Mouse (Mus musculus): ENCODE data around the gene Rwdd3. TPM values are rescaled to one million over a fixed set of nuclear protein-coding genes. Genes with fewer than 3 reads are reported as not detected.

The Rwdd3 gene
- polyA plus RNA-seq, 1 experiment from 2014 or later, result 5.1 TPM

- H3K27me3 ChIP-seq (replicated peaks; ENCODE audit: insufficient read depth, low read length), result no peaks in the 10 kb centered on the region
- H3K9me3 ChIP-seq (ENCODE audit: low read length), result no peaks in the 10 kb centered on the region
- no peak for TF ChIP-seq CTCF (IDR thresholded peaks at IDR 0.05)
- TF ChIP-seq EP300 (IDR thresholded peaks at IDR 0.05), result no peak
- no peak for DNase-seq (ENCODE audit: low spot score)
- no peak for ATAC-seq
- no peak overlapping the region for H3K4me2 ChIP-seq (replicated peaks; ENCODE audit: low read depth, low read length)
- no peak overlapping the region for H3K9ac ChIP-seq (replicated peaks; ENCODE audit: low read depth)
- H3K4me3 ChIP-seq (ENCODE audit: low read depth, low read length), result no peak overlapping the region
- WGBS, result 80% methylated on average over 5 of the region's 5 CpGs
- H3K27ac ChIP-seq (ENCODE audit: low read length), result no peak overlapping the region
- H3K36me3 ChIP-seq (ENCODE audit: insufficient read depth, low read length), result no peaks in the 10 kb centered on the region
- H3K4me1 ChIP-seq (ENCODE audit: insufficient read depth, low read depth, low read length), result no peaks in the 10 kb centered on the region
These were observed 45.0 kb downstream of the Rwdd3 start for GRCm38 (mm10) chr3:121126476-121126875.

GRCm38 (mm10) chr3:121121072-121121471, 50.4 kb downstream of the Rwdd3 start:
- Histone ChIP-seq H3K9me3 (ENCODE audit: low read length) (no peaks in the 10 kb centered on the region), H3K9ac (replicated peaks; ENCODE audit: low read depth) (no peak overlapping the region), H3K4me3 (ENCODE audit: low read depth, low read length) (no peak overlapping the region), H3K36me3 (ENCODE audit: insufficient read depth, low read length) (no peaks in the 10 kb centered on the region), H3K4me2 (replicated peaks; ENCODE audit: low read depth, low read length) (no peak overlapping the region), H3K27ac (ENCODE audit: low read length) (no peak overlapping the region), H3K27me3 (replicated peaks; ENCODE audit: insufficient read depth, low read length) (no peaks in the 10 kb centered on the region), H3K4me1 (ENCODE audit: insufficient read depth, low read depth, low read length) (no peaks in the 10 kb centered on the region)
- ATAC-seq, result no peak
- no peak for DNase-seq (ENCODE audit: low spot score)
- no peak for TF ChIP-seq EP300 (IDR thresholded peaks at IDR 0.05)
- TF ChIP-seq CTCF (IDR thresholded peaks at IDR 0.05), result no peak
- WGBS, result 84% methylated on average over 5 of the region's 5 CpGs

GRCm38 (mm10) chr3:121116590-121116989, 54.9 kb downstream of the Rwdd3 start:
- 52% methylated on average over 13 of the region's 13 CpGs for WGBS
- H3K27me3 ChIP-seq (replicated peaks; ENCODE audit: insufficient read depth, low read length), result no peaks in the 10 kb centered on the region
- H3K9me3 ChIP-seq (ENCODE audit: low read length), result no peaks in the 10 kb centered on the region
- H3K4me1 ChIP-seq (ENCODE audit: insufficient read depth, low read depth, low read length), result no peaks in the 10 kb centered on the region
- no peak overlapping the region for H3K9ac ChIP-seq (replicated peaks; ENCODE audit: low read depth)
- no peaks in the 10 kb centered on the region for H3K36me3 ChIP-seq (ENCODE audit: insufficient read depth, low read length)
- no peak for DNase-seq (ENCODE audit: low spot score)
- no peak overlapping the region for H3K27ac ChIP-seq (ENCODE audit: low read length)
- no peak overlapping the region for H3K4me2 ChIP-seq (replicated peaks; ENCODE audit: low read depth, low read length)
- no peak overlapping the region for H3K4me3 ChIP-seq (ENCODE audit: low read depth, low read length)
- TF ChIP-seq EP300 (IDR thresholded peaks at IDR 0.05) (no peak), CTCF (IDR thresholded peaks at IDR 0.05) (no peak)
- ATAC-seq, result no peak

GRCm38 (mm10) chr3:121116067-121116466, 55.4 kb downstream of the Rwdd3 start:
- Histone ChIP-seq H3K27ac (ENCODE audit: low read length) (no peak overlapping the region), H3K27me3 (replicated peaks; ENCODE audit: insufficient read depth, low read length) (no peaks in the 10 kb centered on the region), H3K4me3 (ENCODE audit: low read depth, low read length) (no peak overlapping the region), H3K9ac (replicated peaks; ENCODE audit: low read depth) (no peak overlapping the region), H3K4me1 (ENCODE audit: insufficient read depth, low read depth, low read length) (no peaks in the 10 kb centered on the region), H3K4me2 (replicated peaks; ENCODE audit: low read depth, low read length) (no peak overlapping the region), H3K9me3 (ENCODE audit: low read length) (no peaks in the 10 kb centered on the region), H3K36me3 (ENCODE audit: insufficient read depth, low read length) (no peaks in the 10 kb centered on the region)
- DNase-seq (ENCODE audit: low spot score) (no peak), ATAC-seq (no peak)
- WGBS, result 68% methylated on average over 5 of the region's 5 CpGs
- TF ChIP-seq CTCF (IDR thresholded peaks at IDR 0.05), result no peak
- TF ChIP-seq EP300 (IDR thresholded peaks at IDR 0.05), result no peak

- no peak overlapping the region for H3K4me2 ChIP-seq (replicated peaks; ENCODE audit: low read depth, low read length)
- 84% methylated on average over 8 of the region's 8 CpGs for WGBS
- no peak overlapping the region for H3K9ac ChIP-seq (replicated peaks; ENCODE audit: low read depth)
- H3K27me3 ChIP-seq (replicated peaks; ENCODE audit: insufficient read depth, low read length), result no peaks in the 10 kb centered on the region
- no peak for TF ChIP-seq EP300 (IDR thresholded peaks at IDR 0.05)
- no peak for TF ChIP-seq CTCF (IDR thresholded peaks at IDR 0.05)
- no peak overlapping the region for H3K27ac ChIP-seq (ENCODE audit: low read length)
- no peaks in the 10 kb centered on the region for H3K36me3 ChIP-seq (ENCODE audit: insufficient read depth, low read length)
- DNase-seq (ENCODE audit: low spot score) (no peak), ATAC-seq (no peak)
- no peaks in the 10 kb centered on the region for H3K4me1 ChIP-seq (ENCODE audit: insufficient read depth, low read depth, low read length)
- no peaks in the 10 kb centered on the region for H3K9me3 ChIP-seq (ENCODE audit: low read length)
- H3K4me3 ChIP-seq (ENCODE audit: low read depth, low read length), result no peak overlapping the region
These were observed 60.4 kb downstream of the Rwdd3 start for GRCm38 (mm10) chr3:121111068-121111467.

- TF ChIP-seq EP300 (IDR thresholded peaks at IDR 0.05) (no peak), CTCF (IDR thresholded peaks at IDR 0.05) (no peak)
- H3K9ac ChIP-seq (replicated peaks; ENCODE audit: low read depth), result no peak overlapping the region
- DNase-seq (ENCODE audit: low spot score), result no peak
- H3K36me3 ChIP-seq (ENCODE audit: insufficient read depth, low read length), result no peaks in the 10 kb centered on the region
- H3K9me3 ChIP-seq (ENCODE audit: low read length), result no peaks in the 10 kb centered on the region
- no peaks in the 10 kb centered on the region for H3K4me1 ChIP-seq (ENCODE audit: insufficient read depth, low read depth, low read length)
- ATAC-seq, result no peak
- no peak overlapping the region for H3K27ac ChIP-seq (ENCODE audit: low read length)
- no peaks in the 10 kb centered on the region for H3K27me3 ChIP-seq (replicated peaks; ENCODE audit: insufficient read depth, low read length)
- H3K4me3 ChIP-seq (ENCODE audit: low read depth, low read length), result no peak overlapping the region
- no peak overlapping the region for H3K4me2 ChIP-seq (replicated peaks; ENCODE audit: low read depth, low read length)
- 81% methylated on average over 7 of the region's 7 CpGs for WGBS
These were observed 61.1 kb downstream of the Rwdd3 start for GRCm38 (mm10) chr3:121110430-121110829.

- ATAC-seq (no peak), DNase-seq (ENCODE audit: low spot score) (no peak)
- 77% methylated on average over 6 of the region's 6 CpGs for WGBS
- no peaks in the 10 kb centered on the region; the same call in 1 of the 2 replicates for H3K4me1 ChIP-seq (ENCODE audit: insufficient read depth, low read depth, low read length)
- no peak overlapping the region for H3K27ac ChIP-seq (ENCODE audit: low read length)
- H3K9me3 ChIP-seq (ENCODE audit: low read length), result no peaks in the 10 kb centered on the region
- no peak overlapping the region for H3K9ac ChIP-seq (replicated peaks; ENCODE audit: low read depth)
- H3K36me3 ChIP-seq (ENCODE audit: insufficient read depth, low read length), result no peaks in the 10 kb centered on the region
- no peaks in the 10 kb centered on the region for H3K27me3 ChIP-seq (replicated peaks; ENCODE audit: insufficient read depth, low read length)
- no peak for TF ChIP-seq EP300 (IDR thresholded peaks at IDR 0.05)
- no peak overlapping the region for H3K4me3 ChIP-seq (ENCODE audit: low read depth, low read length)
- H3K4me2 ChIP-seq (replicated peaks; ENCODE audit: low read depth, low read length), result no peak overlapping the region
These were observed 64.0 kb downstream of the Rwdd3 start for GRCm38 (mm10) chr3:121107481-121107880.

All from lung, postnatal 0 days (tissue).